Mouse (Mus musculus) hematopoietic stem cell, adult 5-6 weeks (primary cell): ENCODE results near the gene Dusp1. TPM values are rescaled to one million over a fixed set of nuclear protein-coding genes. Genes with fewer than 3 reads are reported as not detected.
A peak's percentile ranks its signal among the peaks of the same experiment; 100 is the strongest.

Experiments
- ATAC-seq, 2 experiments: fragments of 125-278 bp in 1 of 2; replicated peaks in 1 of 2; 2 replicates each; pipeline ENCODE4 v1.8.0; 2016 to 2017; ENCODE audit warnings: inconsistent platforms in 2 of 2, mild to moderate bottlenecking in 2 of 2, moderate number of reproducible peaks in 2 of 2, low read depth in 1 of 2, moderate TSS enrichment in 1 of 2; ENCODE audit not compliant: low FRiP score in 2 of 2, poor library complexity in 2 of 2, severe bottlenecking in 2 of 2, insufficient read depth in 1 of 2, low TSS enrichment in 1 of 2
- total RNA-seq: library from RNA; stranded (forward); fragments of 172-1452, 232-1000 nt; gene quantifications from 2 replicates; pipeline ENCODE4 v1.2.3, GENCODE M21; 2017

The Dusp1 gene
- total RNA-seq, 1 experiment from 2014 or later, result 247 TPM

DNA sequence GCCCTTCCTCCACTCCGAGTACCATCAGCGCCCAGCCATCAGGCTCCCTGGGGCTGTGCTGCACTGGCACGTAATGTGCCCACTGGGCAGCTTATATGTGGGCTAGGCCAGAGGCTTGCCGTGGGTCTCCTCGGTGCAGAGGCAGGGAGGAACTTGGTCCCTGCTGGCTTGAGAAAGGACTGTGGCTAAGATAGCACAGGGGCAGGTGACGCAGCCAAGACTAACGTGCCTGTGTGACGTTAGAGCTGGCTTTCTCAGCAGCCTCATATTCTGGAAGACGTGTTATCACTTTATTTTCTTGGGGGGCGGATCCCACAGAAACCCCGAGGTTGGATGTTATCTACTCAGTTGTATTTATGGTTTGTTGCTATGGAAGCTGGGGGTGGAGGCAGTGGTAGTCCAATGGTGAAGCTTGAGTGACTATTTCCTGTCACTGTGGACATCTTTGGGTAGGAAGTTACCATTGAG lies 8.8 kb upstream of the Dusp1 start:
- peak; percentile 10 to 49; a peak in 1 of 4 replicates for ATAC-seq

- ATAC-seq, result 0 out of 4 replicates have a peak, but pooled peaks of 1 of the 2 experiments have one; percentile 6
These were observed 7.8 kb upstream of the Dusp1 start for GRCm38 (mm10) chr17:26569594-26570350.

DNA sequence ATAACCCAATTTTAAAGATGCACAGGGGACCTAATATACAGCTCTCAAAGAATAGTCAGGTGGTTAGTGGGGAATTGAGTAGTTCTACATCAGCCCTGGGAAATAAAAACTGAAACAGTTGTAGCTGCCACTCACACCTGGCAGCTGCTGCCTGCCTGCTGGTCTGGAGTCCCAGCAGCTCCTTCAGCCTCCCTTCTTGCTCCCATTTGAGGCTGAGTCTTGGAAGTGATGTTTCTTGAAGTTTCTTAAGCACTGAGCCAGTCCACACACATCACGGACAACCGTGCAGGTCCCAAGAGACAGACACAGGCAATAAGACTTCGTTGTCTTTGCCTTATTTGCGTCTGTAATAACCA lies 5.9 kb upstream of the Dusp1 start:
- no peak for ATAC-seq

DNA sequence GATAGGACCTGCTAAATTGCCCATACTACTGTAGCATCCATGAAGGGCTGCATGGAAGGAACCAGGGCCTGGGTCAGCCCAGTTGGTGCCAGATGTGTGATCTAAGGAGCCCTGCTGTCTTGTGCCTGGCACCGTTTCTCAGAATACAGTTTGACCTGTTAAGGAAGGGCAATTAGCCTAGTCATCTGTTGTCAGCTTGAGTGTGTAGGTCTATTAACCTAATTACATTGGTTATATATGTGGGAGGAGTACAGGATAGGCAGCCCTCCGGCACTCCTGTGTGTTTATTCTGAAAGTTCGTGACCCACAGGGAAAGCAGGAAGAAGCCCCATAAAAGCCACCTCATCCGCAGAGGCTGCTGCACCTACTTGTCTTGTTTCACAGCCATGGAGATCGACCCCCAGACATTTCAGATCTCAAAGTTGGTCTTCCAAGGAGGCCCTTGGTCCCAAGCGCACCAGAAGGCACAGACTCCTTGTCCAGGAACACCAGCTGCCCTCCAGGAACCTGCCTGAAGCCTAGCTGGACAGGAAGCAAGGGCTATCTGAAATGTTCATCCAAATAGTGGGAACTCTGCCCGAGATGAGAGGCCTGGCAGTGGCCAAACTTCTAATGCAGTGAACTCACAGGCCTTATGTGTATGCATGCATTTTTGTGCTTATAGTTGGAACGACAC lies 5.4 kb upstream of the Dusp1 start:
- ATAC-seq, result no peak

DNA sequence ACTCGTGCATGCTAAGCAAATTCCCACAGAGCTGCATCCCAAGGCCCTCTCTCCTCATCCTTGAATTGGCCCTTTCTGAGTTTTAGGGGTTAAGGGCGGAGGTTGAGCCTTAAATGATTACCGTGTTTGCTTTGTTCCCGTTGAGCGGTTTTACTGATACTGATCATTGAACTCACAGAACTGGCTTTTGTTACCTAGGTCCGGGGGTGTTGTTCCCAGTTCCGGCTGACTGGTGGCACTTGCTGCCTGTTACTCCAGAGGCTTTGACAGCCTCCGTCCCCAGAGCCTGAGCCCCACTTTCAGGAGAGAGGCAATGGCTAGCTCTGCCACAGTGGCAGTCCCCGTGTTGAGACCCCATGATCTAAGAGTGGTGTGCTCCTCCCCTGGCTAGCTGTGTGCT lies 2.5 kb upstream of the Dusp1 start:
- ATAC-seq, result no peak

DNA sequence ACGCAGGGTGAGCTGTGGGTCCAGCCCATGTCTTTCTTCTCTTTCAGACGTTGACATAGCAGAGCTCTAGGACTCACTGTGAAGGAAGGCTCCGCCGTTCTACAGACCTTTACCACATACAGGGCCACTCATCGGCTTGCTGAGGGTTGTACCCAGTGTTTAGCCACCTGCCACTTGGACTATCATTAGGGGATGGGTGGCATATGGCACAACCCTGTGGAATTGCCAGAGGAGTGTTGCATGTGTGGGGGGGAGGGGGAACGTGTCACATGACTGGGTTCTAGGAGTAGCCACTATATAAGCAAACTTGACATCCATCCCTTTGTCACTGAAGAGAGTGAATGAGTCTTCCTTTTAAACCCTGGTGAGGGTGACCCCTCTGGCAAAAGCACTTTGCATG lies 1.5 kb upstream of the Dusp1 start:
- ATAC-seq, result no peak

GRCm38 (mm10) chr17:26562292-26562691 lies 364 bp upstream of the Dusp1 start:
- ATAC-seq, result no peak

DNA sequence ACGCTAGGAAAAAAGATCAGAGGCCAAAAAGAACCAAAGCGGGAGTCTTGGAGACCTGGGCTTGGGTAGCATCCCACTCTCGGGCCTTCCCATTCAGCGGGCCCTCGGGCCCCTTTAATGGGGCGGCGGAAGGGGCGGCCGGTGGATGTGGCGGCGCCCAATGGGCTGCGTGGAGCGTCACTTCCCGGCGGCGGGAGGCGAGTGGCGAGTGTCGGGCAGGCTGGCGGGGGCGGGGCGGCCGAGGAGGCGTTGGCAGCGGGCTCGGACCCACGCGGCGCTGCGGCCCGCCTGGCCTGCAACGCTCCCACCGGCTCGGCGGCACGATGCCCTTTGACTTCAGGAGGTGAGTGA lies 663 bp downstream of the Dusp1 start, which contains the start of gene Ergic1:
Ergic1 (plus strand) TSS at position 200 of the 351 bp plus-strand sequence.
- peak; percentile 92 to 94 for ATAC-seq

DNA sequence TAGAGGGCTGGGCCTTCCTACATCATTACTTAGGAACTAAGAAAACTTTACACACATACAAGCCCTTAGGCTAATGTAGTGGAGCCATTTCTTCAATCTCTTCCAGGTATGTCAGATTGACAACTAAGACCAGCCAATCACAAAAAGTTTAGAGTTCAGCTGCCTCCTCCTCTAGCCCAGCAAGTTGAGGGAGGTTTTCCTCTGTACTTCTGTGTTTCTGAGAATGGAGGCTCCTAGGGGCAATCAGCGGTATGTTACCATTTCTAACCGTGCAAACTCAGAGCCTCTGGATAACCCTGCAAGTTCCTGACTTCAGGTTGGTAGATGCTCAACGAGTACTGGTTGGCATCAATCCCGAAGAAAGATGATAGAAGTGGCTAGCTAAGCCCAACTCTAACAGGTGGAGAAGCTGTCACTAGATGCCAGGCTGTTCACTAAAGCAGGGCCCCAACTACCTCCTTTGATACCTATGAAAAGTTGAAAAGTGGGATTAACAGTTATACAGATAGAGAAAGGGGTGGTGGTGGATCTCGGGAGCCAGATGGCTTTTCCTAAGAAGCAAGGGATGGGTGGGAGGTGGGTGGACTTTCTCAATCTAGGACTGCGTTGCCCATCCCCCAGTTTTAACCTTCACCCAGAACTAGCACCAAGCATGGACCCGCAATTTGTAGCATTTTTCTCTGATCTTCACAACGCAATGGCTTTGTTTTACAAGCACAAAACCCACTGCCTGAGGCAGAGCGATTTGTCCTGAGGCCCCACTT lies 1.2 kb downstream of the Dusp1 start:
- ATAC-seq, result peak in 1 of 2 experiments; percentile 55; a peak in 3 of 4 replicates

- ATAC-seq, result no peak
These were observed 8.9 kb downstream of the Dusp1 start for GRCm38 (mm10) chr17:26553033-26553432.

DNA sequence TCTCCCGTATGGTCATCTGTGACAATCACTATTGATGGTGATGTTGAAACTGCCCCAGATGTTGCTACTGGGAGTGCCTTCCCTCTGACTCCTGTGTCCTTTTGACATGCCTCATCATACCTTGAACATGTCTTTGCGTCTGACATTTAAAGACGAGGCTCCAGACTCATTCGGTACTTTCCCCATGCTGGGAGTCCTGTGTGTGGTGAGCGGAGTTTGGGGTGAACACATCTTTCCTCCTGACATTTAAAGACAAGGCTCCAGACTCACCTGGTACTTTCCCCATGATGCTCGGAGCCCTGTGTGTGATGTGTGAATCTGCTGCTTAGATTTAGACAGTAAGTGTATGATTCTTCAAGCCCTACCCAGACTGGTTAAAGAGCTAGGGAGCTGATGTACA lies 10.8 kb downstream of the Dusp1 start:
- ATAC-seq, result no peak

- ATAC-seq, result peak in 1 of 2 experiments; percentile 47; a peak in 1 of 4 replicates
These were observed 12.6 kb downstream of the Dusp1 start for GRCm38 (mm10) chr17:26549148-26549809.

DNA sequence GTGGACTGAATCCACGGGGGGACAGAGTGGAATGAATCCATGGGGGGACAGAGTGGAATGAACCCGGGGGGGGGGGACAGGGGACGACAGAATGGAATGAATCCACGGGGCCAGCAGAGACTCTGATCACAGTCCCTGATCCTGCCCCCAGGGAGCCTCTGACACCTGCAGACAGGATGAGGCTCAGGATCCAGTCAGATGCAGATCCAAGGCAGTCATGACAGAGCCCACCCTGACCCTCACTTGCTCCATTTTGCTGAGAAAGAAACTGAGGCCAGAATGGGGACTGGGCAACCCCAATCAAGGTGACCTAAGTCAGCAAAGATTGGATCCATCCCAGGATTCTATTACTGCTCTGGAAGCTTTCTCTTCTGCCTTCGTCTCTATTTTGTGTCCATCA lies 13.4 kb downstream of the Dusp1 start:
- ATAC-seq, result no peak

DNA sequence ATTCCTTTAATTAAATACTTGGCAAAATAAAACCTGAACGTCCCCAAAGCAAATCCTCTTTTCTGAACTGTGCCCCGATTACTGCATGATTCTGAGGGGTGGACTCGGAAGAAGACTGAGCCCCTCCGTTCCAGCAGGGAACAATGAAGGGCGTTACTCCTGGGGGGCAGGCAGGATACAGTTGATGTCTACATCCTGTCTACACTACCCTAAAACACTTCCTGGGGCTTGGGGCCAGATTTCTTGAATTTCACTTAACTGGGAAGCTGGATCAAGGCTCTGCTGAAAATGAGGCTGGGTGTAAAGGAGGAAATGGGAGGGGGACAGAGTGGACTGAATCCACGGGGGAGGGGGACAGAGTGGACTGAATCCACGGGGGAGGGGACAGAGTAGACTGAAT lies 14.2 kb downstream of the Dusp1 start:
- ATAC-seq, result no peak

DNA sequence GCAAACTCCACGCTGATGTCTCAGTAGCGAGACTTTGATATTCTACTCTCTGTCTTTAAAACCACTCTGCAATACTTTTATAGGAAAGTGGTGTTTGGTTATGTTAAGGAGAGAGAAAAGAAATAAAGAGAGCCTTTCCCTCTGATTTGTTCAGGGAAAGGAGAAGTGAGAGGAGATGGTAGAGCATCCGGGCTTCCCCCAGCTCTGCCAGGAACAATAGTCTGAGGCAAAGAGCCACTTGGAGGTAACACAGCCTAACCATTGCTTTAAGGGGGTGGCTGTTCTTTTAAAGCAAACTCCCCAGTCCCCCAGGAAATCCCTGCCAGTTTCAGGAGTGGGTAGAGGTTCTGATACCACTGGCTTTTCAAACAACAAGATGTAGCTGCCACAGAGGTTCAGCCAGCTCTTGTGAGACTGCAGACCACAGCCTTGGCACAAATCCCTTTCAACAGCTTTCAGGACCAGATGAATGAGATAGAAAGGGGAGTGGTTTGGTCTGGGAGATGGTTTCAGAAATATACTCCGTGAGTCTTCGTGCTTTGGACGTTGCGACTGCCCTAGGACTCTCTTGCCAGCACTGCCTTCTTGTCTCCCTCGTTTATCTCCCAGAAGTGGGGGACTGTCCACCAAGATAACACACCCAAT lies 17.5 kb downstream of the Dusp1 start:
- ATAC-seq, result peak; percentile 47 to 63

- ATAC-seq, result no peak
These were observed 21.8 kb downstream of the Dusp1 start for GRCm38 (mm10) chr17:26540083-26540482.
